Mouse (Mus musculus): ENCODE results near the gene Adora3. TPM values are rescaled to one million over a fixed set of nuclear protein-coding genes. Genes with fewer than 3 reads are reported as not detected.

The Adora3 gene
- polyA plus RNA-seq, 2 experiments = 0.47 to 0.49 TPM

DNA sequence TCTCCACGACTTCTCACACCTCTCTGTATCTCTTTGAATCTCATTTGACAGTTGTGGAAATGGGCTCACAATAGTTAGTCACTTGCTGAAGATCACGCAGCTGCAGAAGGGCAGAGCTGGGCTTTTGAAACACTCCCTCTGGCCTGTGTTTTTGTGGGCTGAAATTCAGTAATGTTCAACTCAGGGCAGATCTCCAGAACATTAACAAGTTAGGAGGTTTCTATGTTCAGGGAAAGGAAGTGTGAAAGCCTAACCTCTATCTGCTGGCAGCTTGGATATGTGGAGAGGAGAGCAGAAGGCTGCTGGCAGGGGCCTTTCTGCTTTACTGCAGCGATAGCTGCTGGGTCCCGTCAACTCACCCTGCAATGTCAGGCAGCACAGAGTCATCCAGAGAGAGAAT lies 19.6 kb downstream of the Adora3 start:
- H3K9me3 ChIP-seq (ENCODE audit: control insufficient read depth, low read length) = no peaks in the 10 kb centered on the region
- no peak for ATAC-seq (ENCODE audit: insufficient read depth)
- H3K4me3 ChIP-seq (ENCODE audit: insufficient read depth in 1 of 2, low read depth in 2 of 2, low read length in 2 of 2) = no peak overlapping the region
- TF ChIP-seq CTCF (IDR thresholded peaks at IDR 0.05; ENCODE audit: low read depth) (no peak), EP300 (IDR thresholded peaks at IDR 0.05; ENCODE audit: low read depth) (no peak)
- H3K4me2 ChIP-seq (ENCODE audit: low read depth) = no peak overlapping the region
- DNase-seq (ENCODE audit: low read depth in 3 of 3, low spot score in 3 of 3) = no peak
- no peak overlapping the region for H3K9ac ChIP-seq (replicated peaks)
- H3K4me1 ChIP-seq (replicated peaks; ENCODE audit: control insufficient read depth in 2 of 2, insufficient read depth in 2 of 2, low read length in 1 of 2) = peaks cover 14 to 33% of the 10 kb centered on the region in 2 experiments
- H3K27me3 ChIP-seq (ENCODE audit: control insufficient read depth, insufficient read depth, low read length) = no peaks in the 10 kb centered on the region
- H3K27ac ChIP-seq = no peak overlapping the region
- H3K36me3 ChIP-seq (replicated peaks; ENCODE audit: control insufficient read depth, insufficient read depth, low read depth) = no peaks in the 10 kb centered on the region
- WGBS (ENCODE audit: insufficient replicate concordance) = 57% methylated on average over 4 of the region's 4 CpGs

DNA sequence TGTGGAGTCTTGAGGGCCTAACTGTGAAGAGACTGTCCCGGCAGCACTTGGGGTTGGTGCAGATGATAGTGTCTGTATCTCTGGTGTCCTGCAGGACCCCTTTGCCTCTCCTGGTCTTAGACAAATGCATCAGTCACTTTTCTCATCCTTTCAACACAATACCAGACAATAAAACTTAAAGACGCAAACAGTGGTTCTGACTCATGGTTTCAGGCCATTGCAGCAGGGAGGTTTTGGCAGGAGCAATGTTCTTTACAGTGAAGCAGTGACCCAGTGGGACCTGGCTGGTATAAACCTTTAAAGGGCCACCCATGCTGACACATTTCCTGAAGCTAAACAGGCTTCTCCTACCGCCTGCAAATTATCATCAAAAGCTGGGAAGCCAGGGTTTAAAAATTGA lies 20.5 kb downstream of the Adora3 start:
- DNase-seq (ENCODE audit: low read depth in 3 of 3, low spot score in 3 of 3) (no peak), ATAC-seq (ENCODE audit: insufficient read depth) (no peak)
- H3K27me3 ChIP-seq (ENCODE audit: control insufficient read depth, insufficient read depth, low read length) = no peaks in the 10 kb centered on the region
- no peak for TF ChIP-seq CTCF (IDR thresholded peaks at IDR 0.05; ENCODE audit: low read depth)
- no peak for TF ChIP-seq EP300 (IDR thresholded peaks at IDR 0.05; ENCODE audit: low read depth)
- no peak overlapping the region for H3K4me3 ChIP-seq (ENCODE audit: insufficient read depth in 1 of 2, low read depth in 2 of 2, low read length in 2 of 2)
- H3K9me3 ChIP-seq (ENCODE audit: control insufficient read depth, low read length) = no peaks in the 10 kb centered on the region
- peaks cover 14 to 35% of the 10 kb centered on the region in 2 experiments for H3K4me1 ChIP-seq (replicated peaks; ENCODE audit: control insufficient read depth in 2 of 2, insufficient read depth in 2 of 2, low read length in 1 of 2)
- H3K36me3 ChIP-seq (replicated peaks; ENCODE audit: control insufficient read depth, insufficient read depth, low read depth) = no peaks in the 10 kb centered on the region
- no peak overlapping the region for H3K4me2 ChIP-seq (ENCODE audit: low read depth)
- no peak overlapping the region for H3K27ac ChIP-seq
- no peak overlapping the region for H3K9ac ChIP-seq (replicated peaks)
- WGBS (ENCODE audit: insufficient replicate concordance) = 41% methylated on average over 3 of the region's 3 CpGs

DNA sequence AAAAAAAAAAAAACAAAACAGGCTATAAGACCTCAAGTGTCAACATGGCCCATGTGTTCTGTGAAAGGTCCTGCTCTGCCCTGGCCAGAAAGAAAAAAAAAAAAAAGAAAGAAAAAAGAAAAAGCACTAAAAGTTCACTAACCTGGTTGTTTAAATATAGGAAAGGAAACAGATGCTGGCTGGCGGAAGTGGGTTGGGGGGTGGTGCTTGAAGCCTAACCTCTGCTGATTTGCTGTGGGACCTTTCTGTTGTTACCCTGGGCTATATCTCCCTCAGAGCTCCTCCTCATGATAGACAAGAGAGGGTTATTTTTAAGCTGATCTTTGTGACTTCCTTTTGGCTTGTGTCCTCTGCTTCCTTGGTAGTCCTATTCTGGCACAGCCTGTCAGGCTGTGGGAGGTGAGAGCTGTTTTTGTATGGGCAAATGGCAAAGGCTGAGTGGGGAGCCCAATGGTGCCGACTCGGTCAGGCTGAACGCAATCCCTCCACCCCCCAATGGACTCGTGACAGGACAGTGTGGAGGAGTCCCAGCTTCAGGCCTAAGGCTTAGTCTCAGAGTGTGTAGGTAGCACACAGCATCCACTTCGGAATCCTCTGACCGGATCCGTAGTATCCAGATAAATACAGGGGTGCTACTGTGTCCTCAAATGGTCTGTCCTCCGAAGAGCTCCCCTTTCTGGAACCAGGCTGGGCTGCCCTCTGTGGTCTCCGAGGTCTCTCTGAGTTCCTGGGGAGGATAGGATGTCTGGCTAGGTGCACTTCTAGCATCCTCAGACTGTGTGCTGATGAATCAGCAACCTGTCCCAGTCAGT lies 21.3 kb downstream of the Adora3 start:
- no peaks in the 10 kb centered on the region for H3K9me3 ChIP-seq (ENCODE audit: control insufficient read depth, low read length)
- peak overlapping the region; percentile 25 for H3K27ac ChIP-seq
- peak overlapping the region; percentile 53 for H3K4me2 ChIP-seq (ENCODE audit: low read depth)
- H3K4me1 ChIP-seq (replicated peaks; ENCODE audit: control insufficient read depth in 2 of 2, insufficient read depth in 2 of 2, low read length in 1 of 2) = peaks cover 14 to 35% of the 10 kb centered on the region in 2 experiments
- no peak overlapping the region for H3K4me3 ChIP-seq (ENCODE audit: insufficient read depth in 1 of 2, low read depth in 2 of 2, low read length in 2 of 2)
- no peaks in the 10 kb centered on the region for H3K27me3 ChIP-seq (ENCODE audit: control insufficient read depth, insufficient read depth, low read length)
- 21% methylated on average over 10 of the region's 10 CpGs for WGBS (ENCODE audit: insufficient replicate concordance)
- H3K36me3 ChIP-seq (replicated peaks; ENCODE audit: control insufficient read depth, insufficient read depth, low read depth) = no peaks in the 10 kb centered on the region
- ATAC-seq (ENCODE audit: insufficient read depth) = peak; percentile 12
- no peak for TF ChIP-seq EP300 (IDR thresholded peaks at IDR 0.05; ENCODE audit: low read depth)
- no peak for TF ChIP-seq CTCF (IDR thresholded peaks at IDR 0.05; ENCODE audit: low read depth)
- DNase-seq (ENCODE audit: low read depth in 3 of 3, low spot score in 3 of 3) = no peak
- no peak overlapping the region for H3K9ac ChIP-seq (replicated peaks)

DNA sequence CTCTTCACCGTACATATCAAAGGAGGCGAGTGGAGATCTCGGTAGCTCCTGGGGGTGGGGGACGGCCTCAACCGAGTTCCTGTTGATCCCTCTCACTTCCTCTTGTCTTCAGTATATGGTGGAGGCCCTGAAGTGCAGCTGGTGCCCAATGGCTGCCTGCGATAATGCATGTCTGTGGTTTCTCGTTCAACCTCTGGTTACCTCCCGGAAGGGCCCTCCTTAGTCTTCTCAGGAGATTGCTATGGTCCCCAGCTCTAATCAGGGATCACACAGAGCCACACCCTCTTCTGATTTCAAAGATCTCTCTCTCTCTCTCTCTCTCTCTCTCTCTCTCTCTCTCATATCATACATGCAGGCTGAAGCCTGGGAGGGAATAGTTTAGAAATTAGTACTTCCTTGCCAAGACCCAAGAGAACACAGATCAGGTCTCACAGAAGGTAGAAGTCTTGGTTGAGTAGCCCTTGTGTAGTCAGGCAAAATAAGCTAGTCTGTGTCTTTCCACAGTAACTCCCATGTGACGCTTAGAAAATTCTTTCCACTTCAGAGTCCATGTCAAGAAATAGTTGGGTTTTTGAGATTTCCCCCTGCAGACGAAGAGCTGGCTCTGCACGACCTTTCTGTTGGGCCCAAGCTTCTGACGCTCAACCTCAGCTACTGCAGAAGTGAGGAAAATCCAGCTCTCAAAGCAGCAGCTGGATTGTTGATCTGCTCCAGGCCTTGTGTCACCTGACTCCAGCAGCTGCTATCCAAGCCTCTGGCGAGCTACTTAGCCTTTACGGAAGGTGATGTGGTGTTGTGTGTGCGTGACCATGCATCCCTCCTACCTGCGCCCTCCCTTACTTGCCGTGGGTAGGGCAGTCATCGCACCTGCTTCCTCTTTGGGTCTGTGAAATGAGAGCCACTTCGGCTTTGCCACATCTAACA lies 22.2 kb downstream of the Adora3 start:
- Histone ChIP-seq H3K4me1 (replicated peaks; ENCODE audit: control insufficient read depth in 2 of 2, insufficient read depth in 2 of 2, low read length in 1 of 2) (peaks cover 14 to 35% of the 10 kb centered on the region in 2 experiments), H3K27ac (no peak overlapping the region), H3K4me2 (ENCODE audit: low read depth) (peak overlapping the region; percentile 53), H3K27me3 (ENCODE audit: control insufficient read depth, insufficient read depth, low read length) (no peaks in the 10 kb centered on the region), H3K9ac (replicated peaks) (no peak overlapping the region), H3K36me3 (replicated peaks; ENCODE audit: control insufficient read depth, insufficient read depth, low read depth) (no peaks in the 10 kb centered on the region), H3K4me3 (ENCODE audit: insufficient read depth in 1 of 2, low read depth in 2 of 2, low read length in 2 of 2) (no peak overlapping the region), H3K9me3 (ENCODE audit: control insufficient read depth, low read length) (no peaks in the 10 kb centered on the region)
- ATAC-seq (ENCODE audit: insufficient read depth) (peak; percentile 81), DNase-seq (ENCODE audit: low read depth in 3 of 3, low spot score in 3 of 3) (no peak)
- TF ChIP-seq EP300 (IDR thresholded peaks at IDR 0.05; ENCODE audit: low read depth) (peak; percentile 11; the same call in 1 of the 2 replicates), CTCF (IDR thresholded peaks at IDR 0.05; ENCODE audit: low read depth) (no peak)
- WGBS (ENCODE audit: insufficient replicate concordance) = 20% methylated on average over 19 of the region's 19 CpGs

DNA sequence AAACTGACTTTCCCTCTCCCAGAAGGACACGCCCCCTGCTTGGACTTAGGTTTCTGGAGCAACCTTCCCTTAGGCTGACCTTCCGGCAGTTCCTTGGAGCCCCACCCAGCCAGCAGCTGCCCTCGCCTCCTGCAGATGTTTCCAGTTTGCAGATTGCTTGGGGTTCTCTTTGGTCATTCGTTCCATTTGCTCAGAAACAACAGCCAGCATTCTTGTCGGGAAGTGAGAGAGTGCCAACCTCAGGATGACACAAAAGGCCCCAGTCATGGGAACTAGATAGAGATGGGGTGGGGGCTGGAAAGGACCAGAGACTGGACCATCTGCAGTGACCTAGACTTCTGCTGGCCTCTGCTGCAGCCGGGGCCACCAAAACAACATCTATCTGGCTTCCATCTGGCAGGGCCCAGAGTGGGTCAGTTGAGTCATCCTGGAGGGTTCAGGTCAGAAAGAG lies 23.3 kb downstream of the Adora3 start:
- ATAC-seq (ENCODE audit: insufficient read depth) = no peak
- TF ChIP-seq EP300 (IDR thresholded peaks at IDR 0.05; ENCODE audit: low read depth) (no peak), CTCF (IDR thresholded peaks at IDR 0.05; ENCODE audit: low read depth) (no peak)
- peaks cover 14 to 35% of the 10 kb centered on the region in 2 experiments for H3K4me1 ChIP-seq (replicated peaks; ENCODE audit: control insufficient read depth in 2 of 2, insufficient read depth in 2 of 2, low read length in 1 of 2)
- H3K36me3 ChIP-seq (replicated peaks; ENCODE audit: control insufficient read depth, insufficient read depth, low read depth) = no peaks in the 10 kb centered on the region
- no peaks in the 10 kb centered on the region for H3K9me3 ChIP-seq (ENCODE audit: control insufficient read depth, low read length)
- no peak for DNase-seq (ENCODE audit: low read depth in 3 of 3, low spot score in 3 of 3)
- H3K4me2 ChIP-seq (ENCODE audit: low read depth) = no peak overlapping the region; the same call in 1 of the 2 replicates
- H3K27me3 ChIP-seq (ENCODE audit: control insufficient read depth, insufficient read depth, low read length) = no peaks in the 10 kb centered on the region
- no peak overlapping the region for H3K9ac ChIP-seq (replicated peaks)
- H3K4me3 ChIP-seq (ENCODE audit: insufficient read depth in 1 of 2, low read depth in 2 of 2, low read length in 2 of 2) = no peak overlapping the region
- 26% methylated on average over 6 of the region's 6 CpGs for WGBS (ENCODE audit: insufficient replicate concordance)
- no peak overlapping the region for H3K27ac ChIP-seq

Measured in liver, embryonic 14.5 days (tissue).